Mouse (Mus musculus) intestine, embryonic 16.5 days (tissue): ENCODE data around the gene Cerkl. TPM values are rescaled to one million over a fixed set of nuclear protein-coding genes. Genes with fewer than 3 reads are reported as not detected.
A peak's percentile ranks its signal among the peaks of the same experiment; 100 is the strongest.

ENCODE experiments used
- ATAC-seq: fragments of 200-750 bp; cut with Nextera tagmentation; 2 replicates; pipeline ENCODE4 v1.8.0; 2017; ENCODE audit warnings: moderate TSS enrichment, moderate library complexity
- H3K27ac ChIP-seq: fragments of 300-500 bp; sonication (generic); 2 replicates; pipeline ENCODE4 v1.5.1; 2014; ENCODE audit warnings: mild to moderate bottlenecking, low read length
- H3K27me3 ChIP-seq: fragments of 300-500 bp; sonication (generic); replicated peaks from 2 replicates; pipeline ENCODE4 v1.6.1; 2014; ENCODE audit warnings: low read length, control low read depth, mixed read lengths; ENCODE audit not compliant: control insufficient read depth, insufficient read depth
- H3K36me3 ChIP-seq: fragments of 300-500 bp; sonication (generic); 2 replicates; pipeline ENCODE4 v1.6.1; 2014; ENCODE audit warnings: low read length, control low read depth; ENCODE audit not compliant: control insufficient read depth, insufficient read depth
- H3K4me1 ChIP-seq: fragments of 300-500 bp; sonication (generic); 2 replicates; pipeline ENCODE4 v1.6.1; 2014; ENCODE audit warnings: low read length, control low read depth, mixed read lengths; ENCODE audit not compliant: control insufficient read depth, insufficient read depth
- H3K4me2 ChIP-seq: fragments of 300-500 bp; sonication (generic); 2 replicates; pipeline ENCODE4 v1.6.1; 2014; ENCODE audit warnings: low read depth, low read length, control low read depth
- H3K4me3 ChIP-seq: fragments of 300-500 bp; sonication (generic); 2 replicates; pipeline ENCODE4 v1.5.1; 2014; ENCODE audit warnings: mild to moderate bottlenecking, low read length
- H3K9ac ChIP-seq: fragments of 300-500 bp; sonication (generic); 2 replicates; pipeline ENCODE4 v1.6.1; 2014; ENCODE audit warnings: low read depth, low read length
- H3K9me3 ChIP-seq: fragments of 300-500 bp; sonication (generic); 2 replicates; pipeline ENCODE4 v1.6.1; 2016; ENCODE audit warnings: low read length, control low read depth; ENCODE audit not compliant: control insufficient read depth
- WGBS: fragments of 180-500 bp; shearing (Covaris S2); extraction: QIAGEN DNeasy Blood & Tissue Kit; methylation state at CpG from one replicate; pipeline ENCODE4 v1.1.7; 2014; 5-methylcytosine and 5-hydroxymethylcytosine counted together
- polyA plus RNA-seq: library from polyadenylated mRNA; unstranded; fragments of >200 nt; fragmentation: Nextera tagmentation; extraction: Ambion mirVana; gene quantifications from 2 replicates; pipeline ENCODE4 v1.2.1, GENCODE M21; 2015

Cerkl gene
- polyA plus RNA-seq, 1 experiment from 2014 or later = 1.1 TPM

DNA sequence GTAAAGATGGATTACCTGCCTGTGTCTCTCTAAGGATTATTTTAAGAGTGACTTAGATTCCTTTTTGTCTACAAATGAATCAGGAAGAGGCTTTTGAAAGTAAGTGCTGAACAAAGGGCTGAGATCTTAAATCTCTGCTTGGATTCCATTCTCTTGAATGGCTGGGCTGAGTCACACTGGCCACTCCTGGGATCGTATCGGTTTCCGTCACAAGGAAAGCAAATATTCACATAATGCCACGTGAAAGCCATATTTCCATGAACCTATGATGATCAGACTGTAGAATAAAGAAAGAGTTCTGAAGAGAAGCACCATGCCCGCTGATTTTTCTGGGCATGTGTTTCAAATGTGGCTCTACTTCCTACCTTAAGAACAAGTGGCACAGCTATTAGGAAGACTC lies 57.8 kb downstream of the Cerkl start:
- H3K4me3 ChIP-seq = no peak overlapping the region
- no peak overlapping the region for H3K27ac ChIP-seq
- H3K4me1 ChIP-seq = no peaks in the 10 kb centered on the region
- ATAC-seq = no peak
- WGBS = 66% methylated on average over 5 of the region's 5 CpGs
- no peaks in the 10 kb centered on the region for H3K9me3 ChIP-seq
- H3K36me3 ChIP-seq = no peaks in the 10 kb centered on the region
- H3K27me3 ChIP-seq = no peaks in the 10 kb centered on the region
- no peak overlapping the region for H3K4me2 ChIP-seq
- H3K9ac ChIP-seq = no peak overlapping the region

DNA sequence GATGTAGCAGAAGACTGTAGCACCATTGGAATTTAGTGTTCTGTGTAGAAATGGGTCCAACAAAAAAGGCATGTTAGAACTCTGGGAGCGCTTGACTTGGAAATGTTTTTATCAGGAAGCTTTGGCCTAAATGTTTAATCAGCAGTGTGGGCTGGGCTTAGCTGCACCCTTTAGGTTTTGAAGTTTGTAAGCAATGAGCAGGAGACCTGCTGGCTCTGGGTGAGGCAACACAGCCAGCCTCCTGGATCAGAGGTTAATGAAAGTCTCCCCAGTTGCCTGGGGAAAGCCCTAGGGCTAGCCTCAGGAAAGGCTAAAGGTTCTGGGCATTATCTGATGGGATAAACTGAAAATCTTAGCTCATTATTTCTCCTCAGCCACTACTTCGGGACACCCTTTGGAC lies 58.2 kb downstream of the Cerkl start:
- Histone ChIP-seq H3K9me3 (no peaks in the 10 kb centered on the region), H3K9ac (no peak overlapping the region), H3K4me1 (no peaks in the 10 kb centered on the region), H3K4me3 (no peak overlapping the region), H3K27me3 (no peaks in the 10 kb centered on the region), H3K36me3 (no peaks in the 10 kb centered on the region), H3K27ac (no peak overlapping the region), H3K4me2 (no peak overlapping the region)
- no peak for ATAC-seq
- 57% methylated on average over 2 of the region's 2 CpGs for WGBS

- Histone ChIP-seq H3K27ac (no peak overlapping the region), H3K9me3 (no peaks in the 10 kb centered on the region), H3K36me3 (no peaks in the 10 kb centered on the region), H3K4me2 (no peak overlapping the region), H3K9ac (no peak overlapping the region), H3K4me3 (no peak overlapping the region), H3K27me3 (no peaks in the 10 kb centered on the region), H3K4me1 (no peaks in the 10 kb centered on the region)
- 63% methylated on average over 2 of the region's 2 CpGs for WGBS
- ATAC-seq = no peak
Measured at GRCm38 (mm10) chr2:79397107-79397506, 59.5 kb downstream of the Cerkl start.

DNA sequence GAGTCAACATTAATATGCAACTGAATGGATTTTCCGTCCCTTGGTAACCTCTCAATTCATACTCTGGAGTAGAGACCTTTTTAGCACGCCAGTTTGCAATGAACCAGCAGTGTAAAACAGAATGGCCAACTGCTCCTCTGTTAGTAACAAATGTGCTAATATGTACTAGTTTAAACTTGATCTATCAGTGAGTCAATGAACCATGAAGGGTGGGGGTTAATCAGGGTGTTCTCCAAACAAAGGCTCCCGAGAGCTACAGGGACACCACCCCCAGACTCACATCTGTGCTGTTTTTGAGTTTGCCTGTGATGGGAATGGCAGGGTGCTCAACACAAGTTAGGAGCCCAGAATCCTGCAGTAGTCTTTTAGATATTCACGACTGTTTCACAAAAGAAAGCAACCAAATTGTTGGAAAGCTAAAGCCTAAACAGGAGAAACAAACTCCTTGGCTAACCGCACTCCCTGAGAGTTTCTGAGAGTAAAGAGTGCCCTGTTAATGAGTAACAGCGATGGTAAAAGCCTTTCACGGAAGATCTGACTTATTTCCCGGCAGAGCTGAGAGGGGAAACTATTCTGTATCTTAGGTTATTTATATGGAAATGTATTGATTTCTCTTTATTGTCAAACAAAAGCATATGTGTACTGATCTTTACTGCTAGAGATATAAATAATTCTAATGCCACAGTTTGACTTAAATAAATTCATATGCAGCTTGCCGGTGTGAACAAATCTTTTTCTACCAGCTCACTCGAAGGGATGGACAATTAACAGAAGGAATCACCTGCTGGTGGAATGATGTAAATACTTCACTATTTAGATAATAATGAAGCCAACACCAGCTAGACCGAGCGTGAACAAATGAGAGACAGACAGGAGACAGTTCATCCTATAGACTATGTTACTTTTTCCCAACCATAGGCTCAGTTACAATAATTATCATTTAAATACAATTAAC lies 77.2 kb downstream of the Cerkl start:
- Histone ChIP-seq H3K27me3 (no peaks in the 10 kb centered on the region), H3K4me3 (0 out of 2 replicates have a peak overlapping the region, but pooled peaks have one; percentile 7), H3K27ac (no peak overlapping the region), H3K9me3 (no peaks in the 10 kb centered on the region), H3K36me3 (no peaks in the 10 kb centered on the region), H3K4me1 (no peaks in the 10 kb centered on the region), H3K9ac (no peak overlapping the region), H3K4me2 (peak overlapping the region; percentile 16)
- ATAC-seq = peak; percentile 85
- 35% methylated on average over 12 of the region's 12 CpGs for WGBS

GRCm38 (mm10) chr2:79378346-79379086 lies 78.1 kb downstream of the Cerkl start:
- Histone ChIP-seq H3K27me3 (no peaks in the 10 kb centered on the region), H3K4me2 (no peak overlapping the region), H3K27ac (no peak overlapping the region), H3K4me3 (no peak overlapping the region), H3K36me3 (no peaks in the 10 kb centered on the region), H3K9me3 (no peaks in the 10 kb centered on the region), H3K4me1 (no peaks in the 10 kb centered on the region), H3K9ac (no peak overlapping the region)
- no peak for ATAC-seq
- 70% methylated on average over 8 of the region's 8 CpGs for WGBS

DNA sequence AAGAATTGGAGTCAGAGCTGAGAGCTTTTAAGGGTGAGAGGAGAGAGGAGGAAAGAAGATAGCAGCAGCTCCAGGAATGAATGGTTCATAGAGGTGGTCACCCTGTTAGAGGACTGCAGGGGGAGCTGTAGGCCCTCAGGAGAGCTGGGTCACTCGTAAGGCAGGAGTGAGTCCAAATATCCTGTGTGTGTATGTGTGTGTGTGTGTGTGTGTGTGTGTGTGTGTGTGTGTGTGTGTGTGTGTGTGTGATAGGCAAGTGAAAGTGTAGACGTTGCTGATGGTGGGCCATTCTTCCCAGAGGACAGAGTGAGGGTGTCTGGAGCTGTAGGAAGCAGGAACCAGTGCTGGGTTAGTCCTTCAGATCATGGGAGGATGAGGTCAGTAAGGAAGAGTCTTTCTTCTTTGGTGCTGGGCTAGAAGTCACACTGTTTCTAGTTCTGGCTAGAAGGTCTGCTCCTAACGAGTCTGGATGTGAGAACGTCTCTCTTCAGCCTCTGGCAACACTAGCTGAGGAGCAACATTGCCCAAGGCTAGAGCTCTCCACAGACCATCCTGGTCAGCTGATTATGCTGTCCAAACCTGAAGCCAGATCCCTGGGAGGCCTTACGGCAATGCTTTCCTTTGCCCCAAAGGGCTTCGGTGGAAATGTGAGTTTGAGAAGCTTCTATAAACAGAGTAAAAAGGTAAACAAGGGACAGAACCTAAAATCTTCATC lies 83.9 kb downstream of the Cerkl start:
- Histone ChIP-seq H3K27ac (no peak overlapping the region), H3K9ac (no peak overlapping the region), H3K36me3 (no peaks in the 10 kb centered on the region), H3K4me1 (no peaks in the 10 kb centered on the region), H3K9me3 (no peaks in the 10 kb centered on the region), H3K4me2 (no peak overlapping the region), H3K27me3 (no peaks in the 10 kb centered on the region), H3K4me3 (no peak overlapping the region)
- WGBS = 49% methylated on average over 6 of the region's 6 CpGs
- ATAC-seq = no peak

DNA sequence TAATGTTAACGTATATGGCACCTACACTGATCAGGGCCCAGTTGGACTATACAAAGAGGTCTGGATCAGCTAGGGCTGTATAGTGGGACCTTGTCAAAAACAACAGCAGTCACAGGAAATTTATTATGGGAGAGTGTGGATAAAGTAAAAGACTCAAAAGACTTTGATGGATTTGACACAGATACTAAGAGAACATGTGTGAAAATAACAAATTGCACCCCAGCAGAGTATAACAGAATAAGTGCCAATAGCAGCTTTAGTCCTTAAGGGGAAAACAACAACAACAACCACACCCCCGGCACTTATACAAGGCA lies 84.5 kb downstream of the Cerkl start:
- no peaks in the 10 kb centered on the region for H3K27me3 ChIP-seq
- H3K4me3 ChIP-seq = no peak overlapping the region
- H3K36me3 ChIP-seq = no peaks in the 10 kb centered on the region
- H3K9me3 ChIP-seq = no peaks in the 10 kb centered on the region
- H3K4me2 ChIP-seq = no peak overlapping the region
- no peak for ATAC-seq
- no peaks in the 10 kb centered on the region for H3K4me1 ChIP-seq
- WGBS = 85% methylated on average over 2 of the region's 2 CpGs
- no peak overlapping the region for H3K9ac ChIP-seq
- H3K27ac ChIP-seq = no peak overlapping the region

DNA sequence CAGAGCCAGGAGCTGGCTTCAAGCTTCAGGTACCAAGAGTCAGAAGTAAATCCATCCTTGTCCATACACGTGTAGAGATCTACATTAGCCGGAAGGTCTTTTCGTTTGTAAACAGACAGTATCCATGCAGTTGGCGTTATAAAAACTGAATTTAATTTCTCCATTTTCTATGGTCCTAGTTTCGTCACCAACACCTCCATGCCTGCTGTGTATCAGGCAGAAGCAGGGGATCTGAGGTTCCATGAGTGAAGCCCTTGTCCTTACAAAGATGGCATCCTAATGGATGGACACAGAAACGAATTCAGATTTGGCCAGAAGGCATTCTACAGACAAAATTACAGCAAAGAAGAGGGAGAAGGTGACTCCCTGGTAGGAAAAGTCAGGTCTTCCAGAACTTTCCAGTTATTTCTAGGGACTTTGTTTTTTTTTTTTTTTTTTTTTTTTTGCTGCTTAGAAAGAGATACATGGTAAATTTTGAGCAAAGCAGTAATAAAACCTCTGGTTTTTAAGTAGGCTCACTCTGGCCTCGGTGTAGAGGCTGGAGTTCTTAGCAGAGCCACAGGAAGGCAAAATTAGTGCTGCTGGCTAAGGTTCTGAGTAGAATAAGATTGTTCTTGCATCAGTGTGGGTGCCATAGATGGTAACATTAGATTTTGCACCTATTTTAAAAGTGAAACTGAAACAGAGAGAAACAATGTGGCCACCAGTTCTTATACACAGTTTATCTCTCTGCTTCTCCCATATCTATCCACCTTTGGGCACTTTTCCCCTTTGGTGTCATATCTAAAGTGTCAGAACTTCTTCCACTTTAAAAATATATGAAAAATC lies 85.0 kb downstream of the Cerkl start:
- Histone ChIP-seq H3K4me3 (no peak overlapping the region), H3K4me2 (no peak overlapping the region), H3K9me3 (no peaks in the 10 kb centered on the region), H3K9ac (no peak overlapping the region), H3K27me3 (no peaks in the 10 kb centered on the region), H3K36me3 (no peaks in the 10 kb centered on the region), H3K4me1 (no peaks in the 10 kb centered on the region), H3K27ac (no peak overlapping the region)
- ATAC-seq = no peak
- WGBS = 86% methylated on average over 7 of the region's 7 CpGs
